Mouse (Mus musculus) megakaryocyte, embryonic 14.5 days (primary cell): ENCODE results near the gene Slc4a5. TPM values are rescaled to one million over a fixed set of nuclear protein-coding genes. Genes with fewer than 3 reads are reported as not detected.

Experiments used
- H3K27me3 ChIP-seq: replicated peaks from 2 replicates; pipeline ENCODE3; 2012; ENCODE audit warnings: inconsistent platforms
- H3K36me3 ChIP-seq: replicated peaks from 2 replicates; pipeline ENCODE3; 2012; ENCODE audit warnings: low read length, inconsistent platforms, mixed read lengths
- H3K4me1 ChIP-seq: 2 replicates; pipeline ENCODE4 v1.6.1; 2012; ENCODE audit warnings: inconsistent platforms
- H3K4me3 ChIP-seq: replicated peaks from 2 replicates; pipeline ENCODE3; 2012; ENCODE audit warnings: moderate library complexity, mild to moderate bottlenecking, inconsistent platforms
- H3K9me3 ChIP-seq: 2 replicates; pipeline ENCODE4 v1.6.1; 2012; ENCODE audit warnings: inconsistent platforms
- FLI1 ChIP-seq: IDR thresholded peaks from 2 replicates; pipeline ENCODE4 v1.6.1; 2012; ENCODE audit warnings: low read length, inconsistent platforms, mixed read lengths
- GATA1 ChIP-seq: IDR thresholded peaks from 3 replicates; pipeline ENCODE4 v1.6.1; 2012; ENCODE audit warnings: mixed read lengths, low read length, inconsistent platforms, borderline replicate concordance
- polyA plus RNA-seq: library from polyadenylated mRNA; stranded (reverse); fragments of >175 nt; gene quantifications from 2 replicates; pipeline ENCODE4 v1.2.3, GENCODE M21; 2012; ENCODE audit warnings: low replicate concordance; ENCODE audit not compliant: insufficient read depth

The Slc4a5 gene
- polyA plus RNA-seq, 1 experiment, result not detected

DNA sequence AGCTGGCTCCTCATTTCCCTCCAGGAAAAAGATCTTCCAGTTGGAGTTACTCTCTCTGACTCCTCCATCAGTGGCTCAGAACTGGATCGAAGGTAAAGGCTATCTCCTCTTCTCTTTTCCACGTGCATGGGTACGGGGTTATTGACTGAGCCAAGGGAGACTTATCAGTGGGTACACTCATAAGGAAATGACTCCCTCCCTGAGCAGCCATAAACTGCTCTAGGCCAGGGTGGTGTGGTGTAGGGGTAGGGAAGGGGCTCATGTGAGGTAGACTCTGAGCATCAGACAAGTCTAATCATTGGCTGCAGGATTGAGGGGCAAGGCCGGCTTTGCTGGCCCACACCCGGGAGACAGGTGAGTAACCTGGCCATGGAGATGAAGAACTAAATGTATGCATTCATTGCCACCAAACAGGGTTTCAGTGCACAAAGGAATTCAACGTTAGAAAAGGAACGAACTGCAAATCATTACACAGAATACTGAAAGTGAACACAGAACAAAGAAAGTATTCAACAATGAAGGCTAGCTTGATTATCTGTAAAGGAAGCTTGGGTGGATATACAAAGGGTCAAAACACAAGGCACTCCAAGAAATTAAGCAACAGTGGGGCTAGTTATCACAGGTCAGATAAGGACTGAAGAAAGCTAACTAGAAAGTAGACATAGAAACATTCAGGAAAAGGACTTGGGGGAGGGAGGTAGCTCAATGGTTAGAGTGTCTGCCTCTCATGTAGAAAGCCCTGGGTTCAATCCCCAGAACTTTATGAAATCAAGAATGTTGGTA is 81.0 kb downstream of the Slc4a5 start:
- Histone ChIP-seq H3K4me3 (no peak overlapping the region), H3K9me3 (no peaks in the 10 kb centered on the region), H3K36me3 (peaks cover 27% of the 10 kb centered on the region), H3K4me1 (peaks cover 12% of the 10 kb centered on the region), H3K27me3 (peaks cover 51% of the 10 kb centered on the region)
- TF ChIP-seq GATA1, result no peak
- no peak for TF ChIP-seq FLI1

DNA sequence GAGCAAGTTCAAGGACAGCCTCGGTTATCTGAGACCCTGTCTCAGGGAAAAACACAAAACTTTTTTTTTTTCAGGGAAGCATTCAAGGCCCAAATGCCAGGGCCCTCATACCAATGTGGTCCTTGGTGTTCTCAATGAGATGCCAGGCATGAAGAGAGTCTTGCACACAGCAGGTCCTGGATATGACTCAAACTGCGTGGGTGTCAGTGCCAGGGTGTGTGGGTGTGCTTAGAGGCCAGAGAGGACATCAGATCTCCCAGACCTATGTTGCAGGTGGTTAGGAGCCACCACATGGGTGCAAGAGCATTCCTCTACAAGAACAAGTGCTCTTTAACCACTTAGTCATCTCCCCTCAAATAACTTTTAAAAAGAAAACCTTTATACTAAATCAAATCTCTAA is 81.7 kb downstream of the Slc4a5 start:
- Histone ChIP-seq H3K36me3 (peaks cover 34% of the 10 kb centered on the region), H3K27me3 (peaks cover 46% of the 10 kb centered on the region), H3K9me3 (no peaks in the 10 kb centered on the region), H3K4me3 (no peak overlapping the region), H3K4me1 (peaks cover 12% of the 10 kb centered on the region)
- TF ChIP-seq FLI1, result no peak
- no peak for TF ChIP-seq GATA1

DNA sequence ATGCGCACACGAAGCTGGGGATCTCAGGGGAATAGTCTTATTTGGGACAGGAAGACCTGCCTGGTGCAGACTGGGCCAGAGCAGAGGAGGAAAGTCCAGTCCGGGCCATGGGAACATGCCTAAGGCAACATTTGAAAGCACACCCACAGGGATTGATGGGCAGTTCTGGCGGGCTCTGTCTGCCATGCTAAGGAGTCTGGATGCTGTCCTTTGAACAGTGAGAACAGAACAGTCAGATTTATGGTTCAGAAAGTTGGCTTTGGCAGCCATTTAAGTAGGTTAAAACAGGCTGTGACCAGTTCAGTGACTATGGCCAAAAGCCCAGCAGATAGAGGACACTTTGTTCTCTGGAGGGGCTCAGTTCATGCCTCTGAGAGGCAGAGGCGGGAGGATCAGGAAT is 82.6 kb downstream of the Slc4a5 start:
- H3K9me3 ChIP-seq, result no peaks in the 10 kb centered on the region
- peaks cover 43% of the 10 kb centered on the region for H3K36me3 ChIP-seq
- peaks cover 36% of the 10 kb centered on the region for H3K27me3 ChIP-seq
- TF ChIP-seq GATA1, result no peak
- no peak for TF ChIP-seq FLI1
- no peak overlapping the region for H3K4me3 ChIP-seq
- peaks cover 12% of the 10 kb centered on the region for H3K4me1 ChIP-seq

DNA sequence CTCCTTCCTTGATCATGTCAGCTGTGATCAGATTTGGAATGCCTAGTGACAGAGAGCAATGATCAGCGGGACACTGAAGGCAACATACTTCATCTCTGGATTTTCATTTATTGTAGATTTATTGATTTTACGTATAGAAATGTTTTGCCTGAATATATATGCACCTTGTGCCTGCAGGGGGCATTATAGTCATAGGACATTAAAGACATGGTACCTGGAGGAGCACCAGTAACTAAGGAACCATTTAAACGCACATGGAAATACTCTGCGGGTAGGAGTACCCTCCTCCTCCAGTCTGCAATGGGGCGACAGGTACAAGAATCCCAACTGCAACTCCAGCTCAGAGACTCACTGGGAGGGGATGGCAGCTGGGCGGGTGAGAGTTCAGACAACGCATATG is 89.4 kb downstream of the Slc4a5 start:
- Histone ChIP-seq H3K36me3 (peaks cover 93% of the 10 kb centered on the region), H3K9me3 (no peaks in the 10 kb centered on the region), H3K4me3 (no peak overlapping the region), H3K27me3 (no peaks in the 10 kb centered on the region), H3K4me1 (peaks cover 21% of the 10 kb centered on the region)
- TF ChIP-seq GATA1 (no peak), FLI1 (no peak)

DNA sequence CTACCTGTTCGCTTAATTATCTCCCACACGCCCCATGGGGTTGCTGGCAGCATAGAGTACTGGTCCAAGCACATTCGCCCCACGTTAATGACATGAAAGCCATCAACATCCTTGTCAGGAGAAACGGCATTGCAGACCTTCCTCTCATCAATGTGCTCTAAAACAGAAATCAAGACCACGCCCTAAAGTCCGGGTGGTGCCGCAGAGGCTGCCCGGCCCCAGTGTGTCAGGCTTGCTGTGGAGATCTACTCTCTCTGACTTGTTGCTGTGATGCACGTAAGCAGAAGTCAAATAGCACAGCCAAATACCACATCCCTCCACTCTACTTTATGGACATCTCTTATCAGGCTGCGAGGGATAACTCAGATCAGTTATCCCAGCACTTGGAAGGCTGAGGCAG is 91.6 kb downstream of the Slc4a5 start:
- Histone ChIP-seq H3K36me3 (peaks cover 77% of the 10 kb centered on the region), H3K4me3 (no peak overlapping the region), H3K9me3 (no peaks in the 10 kb centered on the region), H3K4me1 (peaks cover 43% of the 10 kb centered on the region), H3K27me3 (no peaks in the 10 kb centered on the region)
- TF ChIP-seq FLI1 (no peak), GATA1 (no peak)

DNA sequence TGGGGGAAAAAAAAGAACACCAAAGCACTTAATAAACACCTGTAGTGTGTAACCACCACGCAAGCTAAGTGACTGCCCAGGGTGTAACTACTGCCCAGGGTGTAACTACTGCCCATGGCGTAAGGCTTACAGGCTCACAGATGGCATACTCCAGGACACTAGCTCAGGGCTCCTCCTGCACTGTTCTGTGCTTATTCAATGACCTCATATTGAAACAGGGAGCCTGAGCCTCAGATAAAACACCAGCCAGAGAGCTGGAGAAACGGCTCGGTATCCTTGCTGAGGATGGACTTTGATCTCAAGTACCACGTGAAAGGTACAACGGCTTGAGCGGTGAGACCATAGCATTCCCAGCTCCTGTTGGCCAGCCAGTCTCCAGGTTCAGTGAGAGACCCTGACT is 92.4 kb downstream of the Slc4a5 start:
- Histone ChIP-seq H3K27me3 (no peaks in the 10 kb centered on the region), H3K4me1 (peaks cover 51% of the 10 kb centered on the region), H3K4me3 (no peak overlapping the region), H3K36me3 (peaks cover 69% of the 10 kb centered on the region), H3K9me3 (no peaks in the 10 kb centered on the region)
- TF ChIP-seq FLI1, result no peak
- TF ChIP-seq GATA1, result no peak

DNA sequence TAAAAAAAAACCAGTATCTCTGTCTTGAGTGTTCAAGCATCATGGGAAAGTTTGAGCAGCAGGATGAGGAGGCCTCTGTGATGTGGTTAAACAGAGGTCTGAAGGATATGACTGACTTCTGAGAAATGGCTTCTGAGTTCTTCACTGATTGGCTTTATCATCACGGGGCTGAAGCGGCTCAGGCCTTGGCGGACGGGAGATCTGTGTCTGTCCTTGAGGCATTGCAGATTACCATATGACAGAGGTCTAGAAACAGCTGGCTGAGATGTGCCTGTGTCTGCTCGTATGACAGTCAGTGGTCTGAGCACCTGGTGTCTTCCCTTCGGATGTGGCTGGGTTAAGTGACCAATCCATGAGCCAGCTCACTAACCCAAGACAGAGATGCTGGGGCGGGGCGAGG is 92.9 kb downstream of the Slc4a5 start:
- peaks cover 56% of the 10 kb centered on the region for H3K4me1 ChIP-seq
- H3K9me3 ChIP-seq, result no peaks in the 10 kb centered on the region
- TF ChIP-seq FLI1 (no peak), GATA1 (no peak)
- H3K36me3 ChIP-seq, result peaks cover 65% of the 10 kb centered on the region
- H3K27me3 ChIP-seq, result no peaks in the 10 kb centered on the region
- H3K4me3 ChIP-seq, result peak overlapping the region; percentile 53

DNA sequence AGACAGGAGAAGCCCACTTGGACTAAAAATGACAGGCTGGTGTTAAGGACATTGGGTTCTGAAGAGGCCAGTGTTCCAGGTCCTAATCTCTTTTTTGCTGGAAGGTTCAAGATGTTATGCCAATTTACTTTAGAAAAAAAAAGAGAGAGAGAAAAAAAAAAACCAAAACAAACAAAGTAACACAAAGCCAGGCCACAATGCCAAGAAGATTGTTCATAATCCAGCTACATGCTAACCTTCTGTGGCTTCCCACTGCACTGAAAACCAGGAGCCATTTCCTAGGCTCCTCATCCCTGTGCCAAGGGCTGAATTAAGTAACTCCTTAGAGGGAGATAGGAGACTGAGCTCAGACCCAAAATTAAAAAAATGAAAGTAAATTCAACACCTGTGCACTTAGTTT is 95.7 kb downstream of the Slc4a5 start:
- Histone ChIP-seq H3K36me3 (peaks cover 41% of the 10 kb centered on the region), H3K27me3 (no peaks in the 10 kb centered on the region), H3K9me3 (no peaks in the 10 kb centered on the region), H3K4me1 (peaks cover 60% of the 10 kb centered on the region), H3K4me3 (peak overlapping the region; percentile 18)
- TF ChIP-seq FLI1, result no peak
- TF ChIP-seq GATA1, result no peak

DNA sequence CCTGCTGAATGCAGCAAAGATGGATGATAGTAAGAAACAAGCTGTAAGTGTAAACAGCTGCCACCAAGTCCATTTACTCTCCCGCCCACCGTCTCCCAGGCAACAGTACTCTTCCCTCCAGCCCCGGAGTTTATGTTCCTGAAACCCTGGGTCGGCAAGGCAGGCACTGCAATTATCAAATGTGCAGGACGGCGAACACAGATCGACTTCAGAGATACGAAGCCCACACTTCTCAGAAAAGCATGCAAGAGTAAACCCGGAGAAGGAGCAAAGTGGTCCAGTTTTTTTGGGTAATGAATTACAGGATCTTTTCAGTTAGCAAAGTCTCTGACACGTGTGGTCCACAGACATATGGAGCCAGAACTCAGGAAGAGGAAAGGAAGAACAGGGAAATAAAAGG is 96.4 kb downstream of the Slc4a5 start:
- Histone ChIP-seq H3K9me3 (no peaks in the 10 kb centered on the region), H3K4me1 (peaks cover 60% of the 10 kb centered on the region), H3K4me3 (peak overlapping the region; percentile 99), H3K27me3 (no peaks in the 10 kb centered on the region), H3K36me3 (peaks cover 34% of the 10 kb centered on the region)
- TF ChIP-seq GATA1, result no peak
- TF ChIP-seq FLI1, result no peak

DNA sequence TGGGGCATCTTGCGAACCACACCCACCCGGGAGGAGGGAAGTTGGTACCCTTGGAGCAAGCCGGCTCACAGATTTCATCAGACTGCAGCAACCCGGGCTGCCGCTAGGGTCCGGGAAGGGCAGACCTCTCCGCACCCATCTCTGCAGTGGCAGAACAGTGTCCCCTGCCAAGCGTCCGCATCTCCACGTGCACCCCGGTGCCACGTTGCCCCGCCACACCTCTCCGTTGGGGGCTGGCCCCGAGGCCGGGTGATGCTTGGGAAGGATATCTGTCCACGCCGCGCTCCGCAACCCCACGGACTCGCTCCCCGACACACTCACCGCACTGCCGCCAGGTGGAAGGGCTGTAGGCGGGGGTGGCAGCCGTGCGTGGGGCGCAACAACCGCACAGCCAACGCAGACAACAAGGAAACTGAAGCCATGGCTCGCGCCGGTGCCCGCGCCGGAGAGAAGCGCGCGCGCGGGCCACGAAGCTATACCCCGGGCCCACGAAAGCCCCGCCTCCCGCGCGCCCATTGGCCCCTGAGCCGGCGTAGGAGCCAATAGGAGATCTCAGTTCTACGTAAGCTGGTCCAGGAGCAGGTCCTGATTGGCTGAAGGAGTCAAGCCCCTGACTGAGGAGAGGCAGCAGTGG is 97.6 kb downstream of the Slc4a5 start:
- Histone ChIP-seq H3K36me3 (peaks cover 22% of the 10 kb centered on the region), H3K27me3 (no peaks in the 10 kb centered on the region), H3K9me3 (no peaks in the 10 kb centered on the region), H3K4me1 (peaks cover 60% of the 10 kb centered on the region), H3K4me3 (peak overlapping the region; percentile 99)
- TF ChIP-seq FLI1 (no peak), GATA1 (no peak)
